Mouse (Mus musculus): ENCODE results near the gene Plch2.

GRCm38 (mm10) chr4:154994876-154995275, 61.7 kb downstream of the Plch2 start:
- TF ChIP-seq CTCF (IDR thresholded peaks at IDR 0.05; ENCODE audit: insufficient read depth, low read depth, low read length), result no peak
- TF ChIP-seq POLR2A (IDR thresholded peaks at IDR 0.05; ENCODE audit: insufficient read depth, low read depth, low read length), result no peak

All from olfactory bulb, adult 2 months (tissue).